Mouse (Mus musculus): Measurements from ENCODE around the gene Mta1.

Mta1 gene

GRCm38 (mm10) chr12:113075063-113075454, 23.0 kb upstream of the Mta1 start:
- TF ChIP-seq GATA4 (IDR thresholded peaks at IDR 0.05; ENCODE audit: insufficient replicate concordance, low read length): no peak

- TF ChIP-seq GATA4 (IDR thresholded peaks at IDR 0.05; ENCODE audit: insufficient replicate concordance, low read length): no peak
These were observed 22.6 kb upstream of the Mta1 start for GRCm38 (mm10) chr12:113075486-113075885.

- no peak for TF ChIP-seq GATA4 (IDR thresholded peaks at IDR 0.05; ENCODE audit: insufficient replicate concordance, low read length)
These were observed 10.8 kb upstream of the Mta1 start for GRCm38 (mm10) chr12:113087276-113087675.

- TF ChIP-seq GATA4 (IDR thresholded peaks at IDR 0.05; ENCODE audit: insufficient replicate concordance, low read length): no peak
These were observed 10.1 kb upstream of the Mta1 start for GRCm38 (mm10) chr12:113088026-113088425.

- TF ChIP-seq GATA4 (IDR thresholded peaks at IDR 0.05; ENCODE audit: insufficient replicate concordance, low read length): no peak
These were observed 9.0 kb upstream of the Mta1 start for GRCm38 (mm10) chr12:113089107-113089506.

GRCm38 (mm10) chr12:113090053-113090452, 8.0 kb upstream of the Mta1 start:
- TF ChIP-seq GATA4 (IDR thresholded peaks at IDR 0.05; ENCODE audit: insufficient replicate concordance, low read length): no peak

- no peak for TF ChIP-seq GATA4 (IDR thresholded peaks at IDR 0.05; ENCODE audit: insufficient replicate concordance, low read length)
These were observed 1.0 kb upstream of the Mta1 start for GRCm38 (mm10) chr12:113097040-113097439.

- no peak for TF ChIP-seq GATA4 (IDR thresholded peaks at IDR 0.05; ENCODE audit: insufficient replicate concordance, low read length)
These were observed 563 bp downstream of the Mta1 start for GRCm38 (mm10) chr12:113098530-113099151.

- TF ChIP-seq GATA4 (IDR thresholded peaks at IDR 0.05; ENCODE audit: insufficient replicate concordance, low read length): no peak
These were observed 1.6 kb downstream of the Mta1 start for GRCm38 (mm10) chr12:113099470-113100237.

- no peak for TF ChIP-seq GATA4 (IDR thresholded peaks at IDR 0.05; ENCODE audit: insufficient replicate concordance, low read length)
These were observed 2.5 kb downstream of the Mta1 start for GRCm38 (mm10) chr12:113100448-113101076.

GRCm38 (mm10) chr12:113101251-113101960, 3.3 kb downstream of the Mta1 start:
- no peak for TF ChIP-seq GATA4 (IDR thresholded peaks at IDR 0.05; ENCODE audit: insufficient replicate concordance, low read length)

GRCm38 (mm10) chr12:113102461-113102860, 4.4 kb downstream of the Mta1 start:
- TF ChIP-seq GATA4 (IDR thresholded peaks at IDR 0.05; ENCODE audit: insufficient replicate concordance, low read length): no peak

GRCm38 (mm10) chr12:113103846-113104451, 5.9 kb downstream of the Mta1 start:
- no peak for TF ChIP-seq GATA4 (IDR thresholded peaks at IDR 0.05; ENCODE audit: insufficient replicate concordance, low read length)

GRCm38 (mm10) chr12:113106386-113106785, 8.3 kb downstream of the Mta1 start:
- TF ChIP-seq GATA4 (IDR thresholded peaks at IDR 0.05; ENCODE audit: insufficient replicate concordance, low read length): no peak

All from liver, adult (tissue).